Mouse (Mus musculus) ES-Bruce4 (cell line): ENCODE results near the gene Etv2.

ENCODE experiments used
- EP300 ChIP-seq: IDR thresholded peaks from 2 replicates; pipeline ENCODE4 v1.6.1; 2011; ENCODE audit warnings: low read depth, low read length; ENCODE audit not compliant: insufficient read depth
- POLR2A ChIP-seq: IDR thresholded peaks from one replicate; pipeline ENCODE4 v1.8.1; 2011; ENCODE audit warnings: low read length; ENCODE audit not compliant: insufficient read depth

- TF ChIP-seq EP300 (no peak), POLR2A (no peak)
Measured at GRCm38 (mm10) chr7:30664529-30665200, 29.0 kb upstream of the Etv2 start, which contains the start of gene Haus5.
